Mouse (Mus musculus): ENCODE data around the gene Mocs3.
A peak's percentile ranks its signal among the peaks of the same experiment; 100 is the strongest.

The Mocs3 gene

GRCm38 (mm10) chr2:168230026-168230728, at the start of gene Mocs3, which contains the start of the genes Gm20716 and Dpm1:
Gene Mocs3 (plus strand): TSS chr2:168230622.
Gene Gm20716 (minus strand): TSS chr2:168230364.
Gene Dpm1 (minus strand): TSS chr2:168230591.
- peak; percentile 87 for DNase-seq

- DNase-seq: no peak
These were observed 38.6 kb upstream of the Mocs3 start for GRCm38 (mm10) chr2:168191856-168192255.

- DNase-seq: no peak
These were observed 36.7 kb upstream of the Mocs3 start for GRCm38 (mm10) chr2:168193685-168194084.

- DNase-seq: no peak
These were observed 34.7 kb upstream of the Mocs3 start for GRCm38 (mm10) chr2:168195721-168196120.

GRCm38 (mm10) chr2:168198421-168198820, 32.0 kb upstream of the Mocs3 start:
- no peak for DNase-seq

GRCm38 (mm10) chr2:168199476-168199875, 30.9 kb upstream of the Mocs3 start:
- no peak for DNase-seq

- no peak for DNase-seq
These were observed 30.3 kb upstream of the Mocs3 start for GRCm38 (mm10) chr2:168200014-168200691.

- no peak for DNase-seq
These were observed 25.9 kb upstream of the Mocs3 start for GRCm38 (mm10) chr2:168204476-168204999.

GRCm38 (mm10) chr2:168205265-168205664, 25.2 kb upstream of the Mocs3 start:
- DNase-seq: peak; percentile 96

GRCm38 (mm10) chr2:168205681-168206631, 24.5 kb upstream of the Mocs3 start:
- peak; percentile 62 for DNase-seq

- DNase-seq: peak; percentile 99
These were observed 23.4 kb upstream of the Mocs3 start, which contains the start of gene Adnp for GRCm38 (mm10) chr2:168206725-168207644. Gene Adnp (minus strand): TSS chr2:168207112.

GRCm38 (mm10) chr2:168207883-168208282, 22.5 kb upstream of the Mocs3 start:
- DNase-seq: peak; percentile 28

GRCm38 (mm10) chr2:168213788-168214397, 16.5 kb upstream of the Mocs3 start:
- peak; percentile 21 for DNase-seq

- no peak for DNase-seq
These were observed 7.1 kb upstream of the Mocs3 start for GRCm38 (mm10) chr2:168223326-168223725.

- DNase-seq: no peak
These were observed 1.1 kb upstream of the Mocs3 start for GRCm38 (mm10) chr2:168229116-168230025.

- peak; percentile 52 for DNase-seq
These were observed 500 bp downstream of the Mocs3 start for GRCm38 (mm10) chr2:168230773-168231470.

GRCm38 (mm10) chr2:168231471-168231829, 1.0 kb downstream of the Mocs3 start:
- no peak for DNase-seq

GRCm38 (mm10) chr2:168233286-168233685, 2.9 kb downstream of the Mocs3 start:
- no peak for DNase-seq

- DNase-seq: no peak
These were observed 7.9 kb downstream of the Mocs3 start for GRCm38 (mm10) chr2:168238335-168238734.
